Mouse (Mus musculus): ENCODE results near the gene Kcne1. TPM values are rescaled to one million over a fixed set of nuclear protein-coding genes. Genes with fewer than 3 reads are reported as not detected.

Kcne1 gene
- polyA plus RNA-seq, 1 experiment: 34.3 TPM

DNA sequence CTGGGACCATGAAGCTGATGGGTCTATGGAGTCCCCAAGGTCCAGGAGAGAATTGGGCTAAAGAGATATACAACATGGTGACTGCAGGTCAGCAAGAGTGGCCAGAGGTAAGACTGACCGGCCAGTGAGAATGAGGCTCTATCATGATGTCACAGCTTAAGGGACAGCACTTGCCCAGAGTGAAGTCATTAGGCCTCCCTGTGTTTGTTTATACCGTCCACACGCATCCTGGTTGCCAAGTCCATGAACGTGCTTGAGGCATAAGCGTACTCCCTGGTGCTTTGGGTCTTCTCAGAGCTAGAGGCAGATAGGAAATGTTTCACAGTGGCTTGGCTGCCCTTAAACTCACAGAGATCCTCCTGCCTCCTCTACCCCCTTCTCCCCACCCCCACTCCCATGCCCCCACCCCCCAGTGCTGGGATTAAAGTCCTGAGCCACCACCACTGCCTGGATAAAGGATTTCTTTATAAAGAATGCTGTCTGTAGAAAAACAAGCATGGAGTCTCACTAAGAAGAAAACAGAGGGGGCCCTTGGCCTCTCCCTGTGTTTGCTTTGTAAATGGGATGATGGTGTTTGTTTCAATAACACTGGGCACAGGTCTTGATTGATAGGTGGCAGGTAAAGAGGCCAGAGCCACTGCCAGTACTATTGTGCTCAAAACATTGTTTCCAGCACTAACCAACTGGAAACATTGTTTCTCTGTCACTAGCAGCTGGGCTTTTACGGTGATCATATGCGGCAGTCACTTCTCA, 34.8 kb downstream of the Kcne1 start:
- WGBS: 66% methylated on average over 7 of the region's 7 CpGs
- Histone ChIP-seq H3K4me3 (ENCODE audit: insufficient read depth, low read depth, low read length) (no peak overlapping the region), H3K27ac (ENCODE audit: insufficient read depth, low read depth, low read length) (no peak overlapping the region), H3K27me3 (replicated peaks; ENCODE audit: control insufficient read depth, insufficient read depth, low read length) (no peaks in the 10 kb centered on the region), H3K4me1 (ENCODE audit: control insufficient read depth, insufficient read depth, low read length) (no peaks in the 10 kb centered on the region), H3K36me3 (ENCODE audit: control insufficient read depth, insufficient read depth, low read length) (no peaks in the 10 kb centered on the region)
- DNase-seq: no peak
- TF ChIP-seq POLR2A (IDR thresholded peaks at IDR 0.05; ENCODE audit: low read depth, low read length): no peak
- no peak for TF ChIP-seq CTCF (conservative IDR thresholded peaks at IDR 0.05; ENCODE audit: insufficient read depth, insufficient read length, low read depth, low read length)

- DNase-seq: no peak
- Histone ChIP-seq H3K36me3 (ENCODE audit: control insufficient read depth, insufficient read depth, low read length) (no peaks in the 10 kb centered on the region), H3K4me3 (ENCODE audit: insufficient read depth, low read depth, low read length) (no peak within 1 kb of the TSS), H3K27me3 (replicated peaks; ENCODE audit: control insufficient read depth, insufficient read depth, low read length) (no peaks in the 10 kb centered on the region), H3K27ac (ENCODE audit: insufficient read depth, low read depth, low read length) (no peak within 1 kb of the TSS), H3K4me1 (ENCODE audit: control insufficient read depth, insufficient read depth, low read length) (no peaks in the 10 kb centered on the region)
- TF ChIP-seq CTCF (conservative IDR thresholded peaks at IDR 0.05; ENCODE audit: insufficient read depth, insufficient read length, low read depth, low read length) (no peak), POLR2A (IDR thresholded peaks at IDR 0.05; ENCODE audit: low read depth, low read length) (no peak)
- 93% methylated on average over 8 of the region's 8 CpGs for WGBS
These were observed 37.9 kb downstream of the Kcne1 start, which contains the start of gene Fam243 for GRCm38 (mm10) chr16:92321341-92321740. Fam243 (minus strand) TSS chr16:92321441.

DNA sequence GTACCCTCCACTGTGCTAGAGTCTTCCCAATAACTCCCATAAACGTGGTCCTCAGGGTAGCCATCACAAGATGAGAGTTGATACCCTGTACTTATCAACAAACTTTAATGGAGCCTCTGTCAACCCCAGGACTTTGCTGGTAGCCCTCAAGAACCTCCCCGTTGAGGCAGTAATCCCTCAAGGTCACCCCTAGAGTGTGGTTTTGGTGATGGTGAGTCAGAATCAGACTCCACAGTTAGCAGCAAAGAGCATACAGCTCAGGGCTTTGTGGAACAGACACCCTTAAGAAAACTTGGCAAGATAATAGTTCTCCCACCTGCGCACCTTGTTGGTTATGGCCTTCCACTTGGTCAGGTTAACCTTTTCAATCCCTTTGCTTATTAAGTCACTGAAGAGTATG, 38.9 kb downstream of the Kcne1 start:
- WGBS: 87% methylated on average over 3 of the region's 3 CpGs
- DNase-seq: no peak
- TF ChIP-seq CTCF (conservative IDR thresholded peaks at IDR 0.05; ENCODE audit: insufficient read depth, insufficient read length, low read depth, low read length): no peak
- no peak for TF ChIP-seq POLR2A (IDR thresholded peaks at IDR 0.05; ENCODE audit: low read depth, low read length)

GRCm38 (mm10) chr16:92319353-92320109, 39.7 kb downstream of the Kcne1 start:
- Histone ChIP-seq H3K4me3 (ENCODE audit: insufficient read depth, low read depth, low read length) (no peak overlapping the region), H3K27ac (ENCODE audit: insufficient read depth, low read depth, low read length) (no peak overlapping the region), H3K4me1 (ENCODE audit: control insufficient read depth, insufficient read depth, low read length) (no peaks in the 10 kb centered on the region), H3K27me3 (replicated peaks; ENCODE audit: control insufficient read depth, insufficient read depth, low read length) (no peaks in the 10 kb centered on the region), H3K36me3 (ENCODE audit: control insufficient read depth, insufficient read depth, low read length) (no peaks in the 10 kb centered on the region)
- 71% methylated on average over 20 of the region's 20 CpGs for WGBS
- peak; percentile 17 for DNase-seq
- TF ChIP-seq POLR2A (IDR thresholded peaks at IDR 0.05; ENCODE audit: low read depth, low read length): no peak
- peak; percentile 38 for TF ChIP-seq CTCF (conservative IDR thresholded peaks at IDR 0.05; ENCODE audit: insufficient read depth, insufficient read length, low read depth, low read length)

More for the DNA sequence above, 38.9 kb downstream of the Kcne1 start:
- Histone ChIP-seq H3K4me3 (ENCODE audit: insufficient read depth, low read depth, low read length) (no peak overlapping the region), H3K36me3 (ENCODE audit: control insufficient read depth, insufficient read depth, low read length) (no peaks in the 10 kb centered on the region), H3K27me3 (replicated peaks; ENCODE audit: control insufficient read depth, insufficient read depth, low read length) (no peaks in the 10 kb centered on the region), H3K27ac (ENCODE audit: insufficient read depth, low read depth, low read length) (no peak overlapping the region), H3K4me1 (ENCODE audit: control insufficient read depth, insufficient read depth, low read length) (no peaks in the 10 kb centered on the region)

- Histone ChIP-seq H3K27me3 (replicated peaks; ENCODE audit: control insufficient read depth, insufficient read depth, low read length) (no peaks in the 10 kb centered on the region), H3K4me3 (ENCODE audit: insufficient read depth, low read depth, low read length) (no peak overlapping the region), H3K4me1 (ENCODE audit: control insufficient read depth, insufficient read depth, low read length) (no peaks in the 10 kb centered on the region), H3K27ac (ENCODE audit: insufficient read depth, low read depth, low read length) (no peak overlapping the region), H3K36me3 (ENCODE audit: control insufficient read depth, insufficient read depth, low read length) (no peaks in the 10 kb centered on the region)
- DNase-seq: no peak
- 90% methylated on average over 7 of the region's 7 CpGs for WGBS
- TF ChIP-seq POLR2A (IDR thresholded peaks at IDR 0.05; ENCODE audit: low read depth, low read length) (no peak), CTCF (conservative IDR thresholded peaks at IDR 0.05; ENCODE audit: insufficient read depth, insufficient read length, low read depth, low read length) (no peak)
These were observed 43.1 kb downstream of the Kcne1 start for GRCm38 (mm10) chr16:92316049-92316738.

DNA sequence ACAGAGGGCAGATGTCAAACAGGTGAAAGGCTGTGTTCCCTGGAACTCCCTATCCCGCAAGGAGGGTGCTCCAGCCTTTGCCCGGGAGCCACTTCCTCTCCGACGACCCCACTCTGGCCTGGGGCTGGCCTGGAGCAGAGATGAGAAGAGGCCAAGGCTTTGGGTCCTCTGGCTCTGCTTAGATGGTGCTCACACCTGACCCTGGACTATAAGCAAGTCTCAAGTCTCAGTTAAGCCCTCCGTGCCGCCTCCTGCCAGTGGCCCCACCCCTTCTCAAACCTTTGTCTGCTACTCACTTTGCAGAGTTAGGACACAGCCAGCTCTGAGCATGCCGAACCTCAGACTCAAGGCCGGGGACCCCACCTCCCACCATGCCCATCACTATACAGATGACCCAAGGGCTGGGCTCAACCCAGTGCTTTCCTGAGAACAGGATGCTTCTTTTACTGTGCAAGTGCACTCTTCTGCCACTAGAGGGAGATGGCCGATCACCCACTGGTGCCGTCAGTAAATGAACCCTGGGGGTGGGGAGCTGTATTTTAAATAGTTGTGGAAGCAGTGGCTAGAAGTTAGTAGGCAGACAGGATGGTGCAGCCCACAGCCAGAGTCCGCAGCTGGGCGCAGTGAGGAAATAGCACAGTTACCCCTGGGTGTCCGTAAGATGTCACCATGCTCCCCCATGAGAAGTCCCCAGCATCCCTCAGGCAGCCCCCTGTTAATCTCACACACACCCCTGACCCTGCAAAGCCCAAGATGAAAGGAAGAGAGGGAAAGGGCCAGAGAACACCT, 45.1 kb downstream of the Kcne1 start:
- Histone ChIP-seq H3K4me1 (ENCODE audit: control insufficient read depth, insufficient read depth, low read length) (no peaks in the 10 kb centered on the region), H3K36me3 (ENCODE audit: control insufficient read depth, insufficient read depth, low read length) (no peaks in the 10 kb centered on the region), H3K4me3 (ENCODE audit: insufficient read depth, low read depth, low read length) (no peak overlapping the region), H3K27ac (ENCODE audit: insufficient read depth, low read depth, low read length) (no peak overlapping the region), H3K27me3 (replicated peaks; ENCODE audit: control insufficient read depth, insufficient read depth, low read length) (no peaks in the 10 kb centered on the region)
- TF ChIP-seq CTCF (conservative IDR thresholded peaks at IDR 0.05; ENCODE audit: insufficient read depth, insufficient read length, low read depth, low read length) (peak; percentile 83), POLR2A (IDR thresholded peaks at IDR 0.05; ENCODE audit: low read depth, low read length) (no peak)
- peak; percentile 41 for DNase-seq
- WGBS: 51% methylated on average over 13 of the region's 13 CpGs
